Mouse (Mus musculus) Patski (cell line): ENCODE results near the gene Scnn1g. TPM values are rescaled to one million over a fixed set of nuclear protein-coding genes. Genes with fewer than 3 reads are reported as not detected.

Experiments used
- ATAC-seq: fragments of 100-300 bp; one replicate; pipeline ENCODE4 v1.8.0; 2021
- CTCF ChIA-PET: fragments of 350-600 bp; sonication (Branson Sonifier 250); formaldehyde crosslinking; loops from one replicate; lab custom pipeline; 2022; ENCODE audit warnings: inconsistent platforms; lab: Charles Lee
- POLR2A ChIA-PET: fragments of 350-600 bp; sonication (Branson Sonifier 250); formaldehyde crosslinking; loops from one replicate; lab custom pipeline; 2022; ENCODE audit warnings: antibody characterized with exemption, inconsistent platforms; lab: Charles Lee
- DNase-seq: peaks from one replicate; pipeline ENCODE4 v3.0.0-alpha.2; 2011; ENCODE audit warnings: low read depth, low spot score
- H3K27me3 ChIP-seq: fragments of 371-371 bp; one replicate; pipeline ENCODE4 v1.5.1; 2021
- CTCF ChIP-seq: fragments of 100-300 bp; IDR thresholded peaks from one replicate; pipeline ENCODE4 v1.5.1; 2021
- in situ Hi-C: fragments of 300-500 bp; cut with MboI; formaldehyde crosslinking; loops from 3 replicates; pipeline ENCODE4 v1.11.1; 2018; ENCODE audit warnings: low pct_unique_long_range_greater_than_20kb, mixed read lengths
- polyA plus RNA-seq: library from polyadenylated mRNA; unstranded; gene quantifications from one replicate; pipeline ENCODE4 v1.2.3, GENCODE M21; 2021

Scnn1g gene
- polyA plus RNA-seq, 1 experiment from 2014 or later, result 0.78 TPM

GRCm38 (mm10) chr7:121768983-121769382 is 34.7 kb downstream of the Scnn1g start:
- no peak for DNase-seq
- in situ Hi-C loops, result no loop called here
- ChIA-PET POLR2A (no interaction called here), CTCF (interaction anchor here (0.8 to 1.8 kb wide), 2 partner anchors 11 to 34 kb away, joined by 3 to 4 read pairs; partner anchors contain the start of gene Scnn1g)
- no peak for TF ChIP-seq CTCF
- ATAC-seq, result no peak
- H3K27me3 ChIP-seq, result no peaks in the 10 kb centered on the region

- no peak for ATAC-seq
- DNase-seq, result no peak
- ChIA-PET CTCF (interaction anchor here (1.1 kb wide), 1 partner anchor 13 kb away, joined by 3 read pairs; no protein-coding TSS in a partner anchor), POLR2A (interaction anchor here (1.3 kb wide), 1 partner anchor 11 kb away, joined by 4 read pairs; no protein-coding TSS in a partner anchor)
- H3K27me3 ChIP-seq, result no peaks in the 10 kb centered on the region
- TF ChIP-seq CTCF, result no peak
- in situ Hi-C loops, result no loop called here
Observed at GRCm38 (mm10) chr7:121778553-121778952, 44.3 kb downstream of the Scnn1g start.

- ATAC-seq (no peak), DNase-seq (no peak)
- TF ChIP-seq CTCF, result no peak
- ChIA-PET POLR2A (interaction anchor here (1.3 kb wide), 1 partner anchor 10 kb away, joined by 4 read pairs; no protein-coding TSS in a partner anchor), CTCF (interaction anchor here (1.1 kb wide), 1 partner anchor 14 kb away, joined by 3 read pairs; no protein-coding TSS in a partner anchor)
- in situ Hi-C loops, result no loop called here
- no peaks in the 10 kb centered on the region for H3K27me3 ChIP-seq
Observed at GRCm38 (mm10) chr7:121778980-121779379, 44.7 kb downstream of the Scnn1g start.

- no peaks in the 10 kb centered on the region for H3K27me3 ChIP-seq
- ChIA-PET POLR2A (interaction anchor here (1.3 kb wide), 1 partner anchor 10 kb away, joined by 4 read pairs; no protein-coding TSS in a partner anchor), CTCF (interaction anchor here (1.1 kb wide), 1 partner anchor 14 kb away, joined by 3 read pairs; no protein-coding TSS in a partner anchor)
- no peak for TF ChIP-seq CTCF
- ATAC-seq (no peak), DNase-seq (no peak)
- in situ Hi-C loops, result no loop called here
Observed at GRCm38 (mm10) chr7:121779409-121779808, 45.1 kb downstream of the Scnn1g start.

GRCm38 (mm10) chr7:121782188-121782909 is 48.1 kb downstream of the Scnn1g start:
- ATAC-seq, result no peak
- DNase-seq, result no peak
- in situ Hi-C loops, result no loop called here
- POLR2A ChIA-PET, result no interaction called here
- TF ChIP-seq CTCF, result no peak
- CTCF ChIA-PET, result interaction anchor here (0.9 to 1.2 kb wide), 2 partner anchors 9 to 181 kb away, joined by 3 to 5 read pairs; no protein-coding TSS in a partner anchor
- no peaks in the 10 kb centered on the region for H3K27me3 ChIP-seq

- in situ Hi-C loops, result no loop called here
- ChIA-PET POLR2A (interaction anchor here (0.6 kb wide), 1 partner anchor 19 kb away, joined by 3 read pairs; no protein-coding TSS in a partner anchor), CTCF (interaction anchor here (1.3 kb wide), 1 partner anchor 40 kb away, joined by 3 read pairs; no protein-coding TSS in a partner anchor)
- DNase-seq (no peak), ATAC-seq (no peak)
- no peaks in the 10 kb centered on the region for H3K27me3 ChIP-seq
- TF ChIP-seq CTCF, result no peak
Observed at GRCm38 (mm10) chr7:121785651-121786228, 51.5 kb downstream of the Scnn1g start.

GRCm38 (mm10) chr7:121797781-121798180 is 63.5 kb downstream of the Scnn1g start:
- CTCF ChIA-PET, result interaction anchor here (0.8 to 1.5 kb wide), 2 partner anchors 8 to 10 kb away, joined by 3 to 4 read pairs; no protein-coding TSS in a partner anchor
- in situ Hi-C loops, result no loop called here

GRCm38 (mm10) chr7:121802471-121802870 is 68.2 kb downstream of the Scnn1g start:
- DNase-seq (no peak), ATAC-seq (no peak)
- POLR2A ChIA-PET, result no interaction called here

More at GRCm38 (mm10) chr7:121797781-121798180, 63.5 kb downstream of the Scnn1g start:
- ATAC-seq (no peak), DNase-seq (no peak)
- no peak for TF ChIP-seq CTCF
- POLR2A ChIA-PET, result interaction anchor here (0.6 to 0.9 kb wide), 2 partner anchors 27 to 63 kb away, joined by 3 read pairs; no protein-coding TSS in a partner anchor
- H3K27me3 ChIP-seq, result no peaks in the 10 kb centered on the region

GRCm38 (mm10) chr7:121803011-121803410 is 68.7 kb downstream of the Scnn1g start:
- no peaks in the 10 kb centered on the region for H3K27me3 ChIP-seq
- ATAC-seq (no peak), DNase-seq (no peak)
- in situ Hi-C loops, result no loop called here
- ChIA-PET CTCF (interaction anchor here (0.6 kb wide), 1 partner anchor 1816 kb away, joined by 3 read pairs; no protein-coding TSS in a partner anchor), POLR2A (no interaction called here)
- no peak for TF ChIP-seq CTCF

More at GRCm38 (mm10) chr7:121802471-121802870, 68.2 kb downstream of the Scnn1g start:
- H3K27me3 ChIP-seq, result no peaks in the 10 kb centered on the region
- CTCF ChIA-PET, result no interaction called here
- in situ Hi-C loops, result no loop called here
- no peak for TF ChIP-seq CTCF

GRCm38 (mm10) chr7:121805811-121806496 is 71.7 kb downstream of the Scnn1g start:
- no peak for ATAC-seq
- no peak for TF ChIP-seq CTCF
- in situ Hi-C loops, result no loop called here
- POLR2A ChIA-PET, result no interaction called here
- CTCF ChIA-PET, result no interaction called here
- DNase-seq, result no peak
- H3K27me3 ChIP-seq, result no peaks in the 10 kb centered on the region
